Mouse (Mus musculus): ENCODE results near the gene Klhl35.

- TF ChIP-seq POLR2A (IDR thresholded peaks at IDR 0.05; ENCODE audit: borderline replicate concordance, extremely low read depth, insufficient read depth, insufficient read length, poor library complexity, severe bottlenecking), result no peak
- TF ChIP-seq CTCF (IDR thresholded peaks at IDR 0.05; ENCODE audit: borderline replicate concordance, extremely low read depth, insufficient read depth, insufficient read length), result no peak
Observed at GRCm38 (mm10) chr7:99429786-99430185, 36.0 kb upstream of the Klhl35 start.

All from brain, embryonic 14.5 days (tissue).